Mouse (Mus musculus): ENCODE data around the gene Spatc1l.
A peak's percentile ranks its signal among the peaks of the same experiment; 100 is the strongest.

The Spatc1l gene

DNA sequence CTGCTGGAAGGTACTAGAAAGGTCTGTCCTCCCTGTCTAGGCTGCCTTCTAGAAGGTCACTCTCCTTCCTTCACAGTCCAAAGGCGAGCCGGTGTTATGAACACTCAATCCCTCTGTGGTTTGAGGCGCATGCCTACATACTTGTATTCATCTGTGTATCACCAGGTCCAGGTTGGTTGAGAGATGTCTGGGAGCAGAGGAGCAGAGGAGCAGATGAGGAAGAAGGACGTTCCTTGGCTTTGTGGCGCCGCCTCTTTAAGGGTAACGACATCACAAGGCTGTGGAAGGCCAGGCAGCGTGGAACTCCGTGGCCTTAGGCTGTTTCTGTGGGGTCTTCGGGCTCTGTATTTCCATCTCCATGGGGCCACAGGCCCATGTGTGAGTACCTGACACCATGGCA lies at the start of gene Spatc1l:
Gene Spatc1l (plus strand): TSS at position 301 of the 400 bp plus-strand sequence.
- no peak for DNase-seq

DNA sequence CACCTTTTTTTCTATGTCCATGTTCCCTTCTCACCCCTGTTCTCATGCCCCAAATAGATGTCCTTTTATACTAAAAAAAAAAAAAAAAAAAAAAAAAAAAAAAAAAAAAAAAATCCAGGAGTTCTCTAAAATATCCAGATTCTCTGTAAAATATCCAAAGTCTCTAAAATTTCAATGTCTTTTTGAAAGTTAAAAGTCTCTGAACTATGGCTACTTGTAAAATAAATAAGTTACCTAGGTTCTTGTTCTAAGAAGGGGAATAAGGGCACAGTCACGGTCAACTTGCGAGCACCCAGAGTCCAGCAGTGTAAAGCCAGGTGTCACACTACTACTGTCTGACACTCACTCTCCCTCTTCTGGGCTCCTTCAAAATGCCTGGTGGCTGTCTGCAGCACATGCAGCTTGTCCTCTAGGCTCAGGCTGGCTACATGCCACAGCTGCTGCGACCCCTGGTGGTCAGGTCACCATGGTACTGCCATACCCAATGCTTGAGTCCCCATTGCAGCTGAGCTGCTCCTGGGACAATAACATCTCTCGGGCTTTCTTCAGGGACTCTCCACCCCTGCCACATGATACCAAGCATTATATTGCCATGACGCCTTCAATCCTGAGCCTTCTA lies 49.0 kb upstream of the Spatc1l start:
- DNase-seq, result peak; percentile 38 to 42

DNA sequence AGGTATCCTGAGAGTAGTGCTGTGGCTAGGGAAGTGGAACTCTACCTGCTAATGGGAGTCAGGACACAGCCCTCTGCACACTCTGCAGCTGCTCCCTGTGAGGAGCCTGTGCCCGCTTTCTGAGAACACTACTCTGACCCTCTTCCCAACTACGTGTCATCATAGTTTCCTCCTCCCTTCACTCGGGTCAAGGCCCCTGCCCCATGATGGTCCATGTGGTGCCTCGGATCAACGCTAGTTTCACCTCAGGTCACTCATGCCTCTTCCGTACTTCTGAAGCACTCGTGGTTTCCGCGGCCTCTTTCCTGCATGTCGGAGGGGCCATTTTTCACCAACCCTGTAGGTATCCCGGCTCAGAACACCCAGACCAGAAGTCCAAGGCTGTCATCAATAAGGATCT lies 31.1 kb upstream of the Spatc1l start:
- DNase-seq, result no peak

DNA sequence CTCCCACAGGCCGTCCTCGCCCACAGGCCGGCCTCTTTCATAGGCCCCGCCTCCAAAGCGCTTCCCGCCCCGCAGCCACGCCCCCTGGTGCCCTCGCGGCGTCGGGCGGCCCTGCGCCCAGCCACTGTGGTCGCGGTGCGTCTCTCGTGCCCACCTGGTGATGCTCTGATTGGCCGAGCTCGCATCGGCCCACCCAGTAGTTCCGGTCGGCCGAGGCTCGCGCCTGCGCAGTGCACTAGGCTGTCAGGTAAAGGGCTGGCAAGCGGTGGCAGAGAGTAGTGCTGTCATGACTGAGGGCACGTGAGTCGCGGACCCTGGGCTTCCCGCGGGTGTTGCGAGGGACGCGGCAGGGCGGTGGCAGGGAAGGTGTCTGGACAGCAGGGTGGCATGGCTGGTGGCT lies 30.7 kb upstream of the Spatc1l start, which contains the start of gene Lss:
Gene Lss (plus strand): TSS at position 214 of the 400 bp plus-strand sequence.
- peak; percentile 98 to 99 for DNase-seq

DNA sequence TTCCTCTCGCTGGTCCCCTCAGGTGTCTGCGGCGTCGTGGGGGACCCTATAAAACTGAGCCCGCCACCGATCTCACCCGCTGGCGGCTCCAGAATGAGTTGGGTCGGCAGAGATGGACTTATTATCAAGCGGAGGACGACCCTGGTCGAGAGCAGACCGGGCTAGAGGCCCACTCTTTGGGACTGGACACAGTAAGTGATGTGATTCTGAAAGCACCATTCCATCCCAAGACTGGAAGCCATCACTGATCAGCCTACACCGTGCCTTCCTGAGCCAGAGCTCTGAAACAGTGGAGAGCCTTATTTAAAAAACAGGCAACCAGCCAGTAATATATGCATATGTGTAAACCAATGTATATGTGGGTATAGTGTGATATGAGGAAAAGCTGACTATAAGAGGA lies 30.2 kb upstream of the Spatc1l start:
- no peak for DNase-seq

DNA sequence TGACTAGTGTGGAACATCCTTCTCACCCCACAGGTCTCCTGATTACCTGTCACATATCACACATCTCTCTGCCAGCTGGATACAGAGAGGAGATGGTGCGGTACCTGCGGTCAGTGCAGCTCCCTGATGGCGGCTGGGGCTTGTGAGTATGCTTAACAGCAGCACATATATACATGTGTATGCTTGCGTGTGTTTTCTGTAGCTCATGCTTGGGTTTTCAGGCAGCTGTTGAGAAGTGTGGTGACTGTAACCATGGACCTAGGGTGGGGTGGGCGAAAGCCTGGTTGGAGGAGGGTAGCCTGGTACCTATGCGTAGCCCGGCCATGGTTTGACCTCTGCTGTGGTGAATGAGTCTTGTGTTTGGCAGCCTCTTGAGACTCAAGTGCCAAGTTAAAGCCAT lies 26.5 kb upstream of the Spatc1l start:
- no peak for DNase-seq

DNA sequence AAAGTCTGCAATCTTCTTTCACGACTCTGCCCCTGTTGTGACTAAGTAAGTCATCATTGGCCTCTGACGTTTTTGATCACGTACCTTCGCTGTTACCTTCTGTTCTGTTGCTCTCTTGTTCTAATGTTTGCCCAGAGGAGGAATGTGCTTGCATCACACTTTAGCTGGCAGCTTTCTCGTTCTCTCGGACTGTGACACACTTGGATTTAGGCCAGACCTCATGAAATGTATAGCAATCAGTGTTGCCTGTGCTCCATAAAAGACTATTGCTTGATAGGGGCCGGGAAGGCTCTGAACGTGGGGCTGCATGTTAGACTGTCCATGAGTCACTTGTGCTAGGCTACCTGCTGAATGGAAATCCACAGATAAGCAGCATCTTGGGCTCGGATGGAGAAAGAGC lies 24.5 kb upstream of the Spatc1l start:
- no peak for DNase-seq

DNA sequence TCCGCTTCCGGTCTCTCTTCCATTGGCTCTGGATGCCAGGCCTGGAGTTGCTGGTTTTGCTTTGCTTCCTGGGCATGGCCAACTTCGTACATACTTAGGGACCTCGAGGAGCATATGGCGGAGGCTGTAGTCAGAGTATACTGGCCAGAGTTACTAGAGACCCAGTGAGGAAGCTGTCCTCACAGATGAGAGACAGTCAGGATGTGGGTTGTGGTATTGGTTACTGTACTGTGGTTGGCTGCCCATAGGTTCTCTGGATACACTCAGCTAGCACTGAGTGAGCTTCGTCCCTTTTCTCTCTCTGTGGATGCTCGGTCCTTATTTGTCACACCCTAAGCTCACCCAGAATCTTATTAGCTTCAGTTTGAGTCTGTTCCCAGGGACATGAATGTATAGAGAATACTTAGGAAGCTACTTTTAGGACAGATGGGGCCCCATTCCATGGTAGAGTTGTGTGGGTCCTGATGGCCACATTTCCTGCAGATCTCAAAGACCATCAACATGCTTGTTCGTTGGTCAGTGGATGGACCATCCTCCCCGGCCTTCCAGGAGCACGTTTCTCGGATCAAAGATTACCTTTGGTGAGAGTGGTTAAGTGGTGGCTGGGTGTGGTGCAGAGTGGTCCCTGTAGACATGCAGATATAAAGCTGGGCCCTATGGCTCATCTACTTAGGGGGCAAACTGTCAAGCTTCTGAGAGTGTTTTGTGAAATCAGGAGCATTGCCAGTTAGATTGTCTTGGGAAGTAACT lies 20.6 kb upstream of the Spatc1l start:
- no peak for DNase-seq

DNA sequence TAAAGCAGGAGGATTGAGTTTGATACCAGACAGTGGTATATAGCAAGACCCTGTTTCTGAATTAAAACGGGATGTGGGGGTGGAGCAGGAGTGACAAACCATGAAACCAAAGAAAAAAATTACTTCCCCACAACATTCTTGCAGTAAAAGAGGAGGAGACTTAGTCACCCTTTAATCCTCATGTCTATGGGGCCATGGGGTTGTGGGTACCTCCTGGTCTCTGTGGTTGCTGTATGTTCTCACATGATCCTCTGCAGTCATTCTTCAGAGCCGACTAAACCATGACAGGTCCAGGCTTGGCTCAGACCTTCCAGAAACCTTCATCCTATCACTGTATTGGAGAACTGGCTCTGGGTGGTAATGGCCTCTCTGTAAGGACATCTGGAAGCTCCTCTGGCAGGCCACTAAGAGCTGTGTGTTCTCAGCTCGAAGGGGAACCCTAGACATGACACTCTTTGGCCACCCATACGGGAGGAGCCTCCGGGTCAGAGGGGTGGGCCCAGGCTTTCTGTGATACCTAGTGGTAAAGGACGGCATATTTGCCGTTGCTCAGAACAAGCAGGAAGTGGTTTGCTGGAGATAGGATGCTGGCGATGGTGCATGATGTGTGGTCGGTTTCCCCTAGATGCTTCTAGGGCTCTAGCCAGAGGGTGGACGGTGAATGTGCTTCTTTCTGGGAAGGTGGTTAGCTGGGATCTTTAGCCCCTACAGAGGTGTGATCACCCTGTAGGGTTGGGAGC lies 19.3 kb upstream of the Spatc1l start:
- DNase-seq, result no peak

DNA sequence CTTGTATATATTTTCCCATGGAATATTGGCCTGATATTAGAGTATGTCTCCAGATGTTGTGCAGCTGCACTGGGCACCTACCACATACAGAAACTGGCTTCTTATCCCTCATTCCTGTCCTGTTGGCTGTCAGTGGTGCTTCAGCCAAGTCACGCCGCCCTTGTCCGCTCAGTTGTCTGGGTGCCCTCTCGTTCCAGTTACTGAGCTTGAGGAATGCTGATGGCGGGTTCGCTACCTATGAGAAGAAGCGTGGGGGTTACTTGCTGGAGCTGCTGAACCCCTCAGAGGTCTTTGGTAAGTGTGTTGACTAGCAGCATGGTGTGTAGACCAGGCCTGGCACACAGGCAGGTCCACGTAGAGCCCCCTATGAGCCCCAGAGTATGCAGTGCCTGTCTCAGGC lies 15.5 kb upstream of the Spatc1l start:
- DNase-seq, result no peak

DNA sequence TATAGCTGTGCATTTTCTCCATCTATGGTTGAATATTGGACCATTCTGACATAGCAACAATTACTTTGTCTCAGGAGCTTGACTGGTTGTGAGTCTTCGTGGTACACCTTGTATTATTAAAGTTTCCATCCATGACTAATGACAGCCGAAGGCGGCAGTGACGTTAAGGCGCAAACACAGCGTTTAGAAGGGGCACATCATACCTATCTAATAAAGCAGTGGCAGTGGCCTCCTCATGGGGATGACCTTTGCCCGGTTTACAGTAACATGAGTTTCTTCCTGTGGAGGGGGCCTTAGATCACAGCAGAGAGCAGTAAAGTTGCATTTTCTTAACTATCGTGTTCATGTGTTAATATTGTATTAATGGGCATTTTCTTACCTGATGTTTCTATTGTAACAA lies 13.9 kb upstream of the Spatc1l start:
- no peak for DNase-seq

DNA sequence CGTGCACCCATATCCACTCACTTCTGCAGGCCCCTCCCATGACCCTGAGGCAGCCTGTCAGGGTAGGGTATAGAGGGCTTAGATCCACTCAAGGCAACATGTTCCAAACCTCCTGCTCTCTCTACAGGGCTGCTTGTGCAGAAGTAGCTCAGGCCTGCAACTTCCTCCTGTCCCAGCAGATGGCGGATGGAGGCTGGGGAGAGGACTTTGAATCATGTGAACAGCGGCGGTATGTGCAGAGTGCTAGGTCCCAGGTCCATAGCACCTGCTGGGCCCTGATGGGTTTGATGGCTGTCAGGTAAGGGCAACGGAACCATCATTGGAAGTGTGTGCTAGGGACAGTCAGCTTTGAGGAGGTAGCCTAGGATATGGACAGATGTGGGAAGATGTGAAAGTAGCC lies 11.6 kb upstream of the Spatc1l start:
- no peak for DNase-seq

DNA sequence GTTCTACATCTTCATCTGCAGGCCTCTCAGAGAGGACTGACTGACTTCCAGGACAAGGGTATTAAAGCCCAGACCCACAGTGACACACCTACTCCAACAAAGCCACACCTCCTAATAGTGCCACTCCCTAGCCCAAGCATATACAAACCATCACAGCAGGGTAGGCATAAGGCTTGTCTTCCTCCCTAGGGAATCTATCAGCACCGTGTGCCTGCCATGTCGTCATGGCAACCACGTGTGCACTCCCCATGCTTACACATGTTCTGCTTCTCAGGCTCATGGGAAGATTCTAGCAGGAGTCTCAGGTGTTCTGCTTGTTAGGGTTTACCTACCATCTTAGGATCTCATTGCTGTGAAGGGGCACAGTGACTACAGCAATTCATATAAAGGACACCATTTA lies 10.5 kb upstream of the Spatc1l start:
- DNase-seq, result no peak

DNA sequence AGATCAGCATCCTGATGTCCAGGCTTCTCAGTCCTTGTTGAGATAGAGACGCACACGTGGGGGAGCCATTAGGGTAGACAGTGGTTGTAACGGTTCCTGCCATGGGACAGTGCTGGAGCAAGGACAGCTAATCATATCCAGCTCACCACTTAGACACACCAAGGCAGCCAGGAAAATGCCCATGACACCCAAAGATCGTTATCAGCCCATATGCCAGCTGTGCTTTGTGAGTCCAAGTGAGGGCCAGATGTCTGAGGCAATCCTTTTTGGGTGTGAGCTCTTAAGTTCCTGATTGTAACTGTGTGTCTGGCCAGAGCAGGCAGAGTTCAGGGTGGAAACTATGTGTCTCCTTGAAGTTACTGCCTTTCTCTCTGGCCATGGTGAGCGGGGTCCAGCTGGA lies 8.0 kb upstream of the Spatc1l start:
- no peak for DNase-seq

DNA sequence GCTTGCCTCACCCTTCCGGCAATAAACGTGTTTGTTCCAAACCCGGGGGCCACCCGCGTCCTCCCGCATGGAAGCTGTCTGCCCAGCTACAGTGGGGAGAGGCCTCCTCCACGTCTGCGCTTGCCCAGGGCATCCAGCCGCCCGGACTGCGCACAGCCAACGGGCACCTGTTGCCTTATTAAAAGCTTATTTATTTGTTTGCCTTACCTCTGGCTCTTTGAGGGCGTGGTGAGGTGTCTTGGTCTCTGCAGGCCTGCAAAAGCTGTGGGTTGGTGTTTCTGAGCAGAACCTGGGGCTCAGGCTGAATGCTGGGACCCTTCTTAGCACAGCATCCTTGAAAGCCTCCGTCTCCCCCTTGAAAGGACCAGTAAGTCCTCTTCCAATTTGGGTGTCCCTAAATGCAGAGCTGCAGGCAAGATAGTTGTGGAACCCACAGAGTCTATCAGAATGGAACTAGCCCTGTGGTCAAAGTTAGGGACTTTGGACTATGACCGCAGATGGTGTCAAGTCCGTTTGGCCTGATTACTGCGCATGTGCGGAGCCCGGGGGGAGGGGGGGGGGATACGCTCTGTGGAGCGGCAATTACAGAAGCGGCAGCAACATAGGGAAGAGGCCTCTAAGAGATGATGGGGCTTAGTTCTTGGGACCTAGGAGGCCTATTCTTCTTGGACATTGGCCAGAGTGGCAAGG lies 8.1 kb downstream of the Spatc1l start:
- DNase-seq, result no peak

DNA sequence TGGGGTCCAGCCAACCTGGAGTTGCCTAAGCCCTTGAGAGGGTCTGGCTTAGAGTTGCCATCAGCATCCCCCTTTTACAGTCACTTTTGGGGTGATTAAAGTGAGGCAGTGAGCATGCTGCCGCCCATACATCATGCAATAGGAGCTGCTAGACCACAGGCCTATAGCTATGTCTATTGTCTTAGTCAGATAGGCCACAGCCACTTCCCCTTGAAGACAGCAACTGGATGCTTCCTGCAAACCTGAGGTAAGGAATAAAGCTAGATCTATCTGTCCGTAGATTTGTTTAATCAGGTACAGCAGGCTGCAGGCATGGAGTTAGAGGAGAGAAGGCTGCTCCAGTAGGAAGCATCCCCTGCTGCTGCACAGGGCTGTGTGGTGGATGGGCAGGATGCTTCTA lies 9.0 kb downstream of the Spatc1l start:
- no peak for DNase-seq

DNA sequence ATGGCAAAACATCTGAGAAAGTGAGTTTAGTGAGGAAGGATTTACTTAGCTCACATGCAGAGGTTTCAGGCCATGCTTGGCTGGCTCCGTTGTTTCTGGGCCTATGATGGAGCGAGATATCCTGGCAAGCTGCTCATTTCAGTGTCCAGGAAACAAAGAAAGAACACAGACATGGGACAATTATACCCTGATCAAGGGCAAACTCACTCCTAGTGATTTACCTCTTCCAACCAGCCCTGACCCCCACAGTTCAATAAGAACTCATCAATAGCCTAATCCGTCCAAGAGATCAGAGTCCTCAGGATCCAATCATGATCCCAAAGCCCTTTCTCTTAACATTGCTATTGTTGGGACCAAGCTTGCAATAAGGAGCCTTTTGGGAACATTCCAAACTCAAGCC lies 10.1 kb downstream of the Spatc1l start:
- no peak for DNase-seq

DNA sequence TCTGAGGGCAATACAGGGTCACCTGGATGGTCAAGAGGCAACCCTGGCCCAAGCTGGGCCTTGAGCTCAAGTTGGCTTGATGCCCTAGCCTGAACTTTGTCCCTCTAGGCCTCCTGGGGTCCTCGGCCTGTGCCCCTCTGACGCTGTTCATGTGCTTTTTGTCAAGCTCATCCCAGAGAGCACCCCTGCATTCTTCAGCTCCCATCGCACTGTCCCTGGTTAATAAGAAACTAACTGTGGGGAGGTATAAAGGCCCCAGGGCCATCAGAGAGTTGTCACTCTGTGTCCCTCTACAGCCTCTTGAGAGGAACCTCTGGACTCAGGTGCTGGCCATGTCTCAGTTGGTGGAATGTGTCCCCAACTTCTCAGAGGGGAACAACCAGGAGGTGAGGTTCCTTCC lies 13.3 kb downstream of the Spatc1l start, which contains the start of gene Ftcd:
Gene Ftcd (plus strand): TSS at position 275 of the 400 bp plus-strand sequence.
- DNase-seq, result no peak

DNA sequence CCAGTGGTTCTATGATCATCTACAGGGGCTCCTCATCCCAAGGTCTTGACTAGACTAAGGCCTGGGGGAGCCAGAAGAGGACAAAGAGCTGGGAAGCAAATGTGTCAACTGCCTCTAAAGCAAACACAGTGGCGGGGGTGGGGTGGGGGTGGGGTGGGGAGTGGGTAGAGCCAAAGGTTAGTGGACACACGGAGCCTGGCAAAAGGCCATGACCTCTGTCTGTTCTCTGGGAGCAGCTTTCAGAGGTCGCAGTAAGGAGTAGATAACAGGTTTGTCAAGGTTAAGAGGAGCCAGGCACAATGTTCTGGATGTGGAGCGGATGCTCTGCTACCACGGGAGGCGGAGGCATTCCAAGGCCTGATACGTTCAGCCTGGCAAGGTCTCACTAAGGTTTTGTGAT lies 14.8 kb downstream of the Spatc1l start:
- DNase-seq, result no peak

DNA sequence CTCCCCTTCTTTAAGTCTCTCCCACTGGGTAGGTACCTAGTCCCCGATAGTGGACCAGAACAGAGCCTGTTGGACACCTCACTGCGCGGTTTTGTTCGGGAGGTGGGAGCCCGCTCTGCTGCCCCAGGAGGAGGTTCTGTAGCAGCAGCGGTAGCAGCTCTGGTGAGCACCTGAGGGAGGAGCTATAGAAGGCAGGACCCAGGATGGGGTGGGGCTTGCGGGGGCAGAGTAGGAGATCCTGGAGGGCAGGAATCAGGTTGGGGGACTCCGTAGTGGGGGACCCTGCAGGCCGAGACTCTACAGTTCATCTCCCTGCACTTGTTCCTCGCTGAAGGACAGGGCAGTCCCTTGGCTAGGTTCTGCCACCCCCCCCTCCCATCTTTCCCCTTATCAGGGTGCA lies 22.1 kb downstream of the Spatc1l start:
- DNase-seq, result no peak

DNA sequence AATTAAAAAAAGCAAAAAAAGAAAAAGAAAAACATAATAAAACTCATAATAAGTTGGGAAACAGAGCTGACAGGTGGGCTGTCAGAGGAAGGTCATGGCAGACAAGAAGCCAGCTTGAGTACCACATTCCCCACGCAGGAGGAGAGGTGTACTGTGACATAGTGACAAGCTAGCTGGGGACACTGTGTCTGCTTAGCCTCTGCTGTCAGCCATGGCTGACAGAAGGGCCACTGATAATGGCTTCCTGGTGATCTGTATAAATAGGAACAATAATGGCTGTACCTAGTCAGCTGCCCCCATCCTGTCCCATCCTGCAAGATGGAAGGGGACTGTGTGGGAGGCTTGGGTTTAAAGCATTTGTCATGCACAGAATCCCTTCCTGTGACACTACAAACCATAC lies 24.1 kb downstream of the Spatc1l start:
- DNase-seq, result no peak

DNA sequence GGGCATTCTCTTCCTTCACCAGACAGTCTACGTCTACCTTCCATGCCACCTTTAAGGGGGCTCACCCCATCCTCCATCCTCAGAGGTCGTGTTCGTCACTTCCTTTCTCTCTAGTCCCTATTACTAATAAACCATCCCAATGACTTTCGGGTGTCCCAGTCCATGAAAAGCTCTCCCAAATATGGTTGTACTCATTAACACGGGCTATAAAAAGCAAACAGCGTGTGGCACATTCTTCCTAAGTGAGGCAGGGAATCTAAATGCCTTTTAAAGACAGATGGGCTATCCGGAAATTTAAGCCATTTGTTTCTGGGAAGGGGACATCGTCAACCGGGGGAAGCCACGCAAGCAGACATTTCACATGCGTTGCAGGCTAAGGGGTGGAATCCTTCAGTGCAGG lies 28.1 kb downstream of the Spatc1l start:
- DNase-seq, result no peak

DNA sequence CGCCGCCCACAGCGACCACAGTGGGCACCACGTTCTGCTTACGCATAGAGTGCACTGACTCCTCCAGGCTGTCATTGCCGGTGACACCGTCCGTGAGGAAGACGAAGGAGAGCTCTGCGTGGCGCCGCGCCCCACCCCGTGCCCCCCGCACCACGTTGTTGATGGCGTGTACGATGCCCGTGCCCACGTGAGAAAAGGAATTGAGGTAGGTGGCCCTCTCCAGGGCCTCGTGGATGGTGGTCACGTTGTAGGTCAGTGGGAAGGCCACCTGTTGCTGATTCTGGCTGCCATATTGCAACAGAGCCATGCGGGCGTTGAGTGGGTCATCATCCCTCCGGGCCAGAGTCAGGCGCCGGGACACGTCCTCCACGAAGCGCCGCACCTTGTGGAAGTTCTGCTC lies 34.3 kb downstream of the Spatc1l start:
- DNase-seq, result no peak

Measured in cerebellum, adult 18-20 months (tissue).